Mouse (Mus musculus) megakaryocyte, embryonic 14.5 days (primary cell): ENCODE data around the gene Umps.

Experiments
- FLI1 ChIP-seq: IDR thresholded peaks from 2 replicates; pipeline ENCODE4 v1.6.1; 2012; ENCODE audit warnings: low read length, inconsistent platforms, mixed read lengths
- GATA1 ChIP-seq: IDR thresholded peaks from 3 replicates; pipeline ENCODE4 v1.6.1; 2012; ENCODE audit warnings: mixed read lengths, low read length, inconsistent platforms, borderline replicate concordance

DNA sequence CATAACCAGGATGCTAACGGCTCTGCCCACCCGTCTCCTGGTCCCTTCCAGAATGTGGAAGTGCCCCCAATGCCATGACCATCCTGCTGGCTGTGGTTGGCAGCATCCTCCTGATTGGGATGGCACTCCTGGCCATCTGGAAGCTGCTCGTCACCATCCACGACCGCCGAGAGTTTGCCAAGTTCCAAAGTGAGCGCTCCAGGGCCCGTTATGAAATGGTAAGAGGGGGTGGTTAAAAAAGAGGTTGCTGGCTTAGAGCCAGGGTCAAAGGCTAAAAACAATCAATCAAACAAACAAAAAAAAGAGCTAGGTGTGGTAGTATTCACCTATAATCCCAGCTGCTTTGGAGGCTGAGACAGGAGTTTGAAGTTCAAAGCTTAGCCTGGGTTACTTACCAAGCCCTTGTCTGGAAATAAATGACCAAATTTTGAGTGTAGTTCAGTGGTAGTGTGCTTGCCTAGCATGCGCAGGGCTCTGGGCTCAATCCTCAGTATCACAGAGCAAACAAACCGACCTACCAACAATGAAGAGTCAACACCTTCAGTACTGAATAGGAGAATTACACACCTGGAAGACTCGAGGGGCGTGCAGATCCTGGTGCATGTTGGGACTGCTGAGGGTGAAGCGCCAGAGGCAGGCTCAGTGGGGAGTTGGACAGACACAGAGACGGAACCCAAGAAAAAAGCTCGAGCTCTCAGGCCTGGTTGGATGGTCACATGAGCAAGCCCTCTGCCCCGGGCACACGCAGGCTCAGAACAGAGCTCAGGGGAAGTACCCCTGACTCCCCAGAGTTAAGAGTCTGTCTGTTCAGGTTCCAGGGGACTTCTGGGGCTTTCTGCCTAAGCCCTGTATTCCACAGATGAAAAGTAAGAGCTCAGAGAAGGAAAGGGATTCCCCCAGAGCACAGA lies 18.9 kb downstream of the Umps start:
- TF ChIP-seq GATA1 (no peak), FLI1 (no peak)
